Mouse (Mus musculus) cerebellum, adult 11 months (tissue): Measurements from ENCODE around the gene Olfr917.

Experiments
- DNase-seq: peaks from one replicate; pipeline ENCODE4 v3.0.0; 2022

The Olfr917 gene

DNA sequence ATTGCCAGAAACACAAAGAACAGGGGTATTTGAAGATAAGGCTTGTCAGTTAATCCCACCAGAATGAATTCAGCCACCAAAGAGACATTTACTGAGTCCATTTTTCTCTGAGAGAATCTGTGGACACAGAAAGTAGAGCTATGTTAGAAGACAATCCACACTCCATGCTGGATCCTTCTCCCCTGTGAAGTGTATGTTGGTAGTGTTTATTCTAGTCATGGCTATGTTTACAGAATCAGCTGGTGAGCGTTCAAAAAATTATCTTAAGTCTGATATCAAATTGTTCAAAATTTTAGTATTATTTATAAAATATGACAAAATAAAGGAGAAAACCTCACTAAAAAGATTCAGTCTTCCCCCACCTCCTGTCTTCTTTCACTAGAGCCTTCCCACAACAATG lies at the start of gene Olfr917:
Olfr917 (minus strand) TSS at position 101 of the 400 bp plus-strand sequence.
- no peak for DNase-seq

DNA sequence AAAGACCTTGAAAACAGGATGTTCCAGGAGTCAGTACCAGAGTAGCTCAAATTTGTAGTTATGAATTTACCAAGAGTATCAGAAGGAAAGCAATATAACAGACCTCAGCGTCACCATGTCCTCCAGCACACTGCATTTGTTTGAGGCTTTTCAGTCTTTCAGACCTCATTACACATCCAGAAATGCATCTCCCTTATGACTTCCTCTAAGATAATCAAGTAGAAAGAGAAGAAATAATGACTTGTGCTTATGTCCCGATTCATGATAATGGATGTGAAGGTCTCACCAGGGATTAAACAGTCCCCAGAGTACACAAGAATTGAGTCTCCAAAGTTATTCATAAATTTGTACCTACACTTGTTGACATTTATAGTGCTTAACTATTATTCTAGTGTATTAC lies 8.9 kb upstream of the Olfr917 start, which contains the start of gene Olfr918:
Olfr918 (minus strand) TSS at position 101 of the 400 bp plus-strand sequence.
- DNase-seq: no peak

DNA sequence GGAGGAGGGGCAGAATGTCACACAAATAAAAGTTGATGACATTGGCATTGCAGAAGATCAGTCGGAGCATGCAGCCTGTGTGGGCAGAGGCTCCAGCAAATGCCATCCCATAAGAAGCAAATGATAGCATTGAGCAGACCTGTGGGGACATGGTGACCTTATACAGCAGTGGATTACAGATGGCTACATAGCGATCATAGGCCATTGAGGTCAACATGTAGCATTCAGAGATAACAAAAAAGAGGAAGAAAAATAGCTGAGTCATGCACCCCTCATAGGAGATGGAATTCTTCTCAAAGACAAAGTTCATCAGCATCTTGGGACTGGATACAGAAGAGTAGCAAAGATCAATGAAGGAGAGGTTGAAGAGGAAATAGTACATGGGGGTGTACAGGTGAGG lies 7.2 kb upstream of the Olfr917 start:
- DNase-seq: no peak

DNA sequence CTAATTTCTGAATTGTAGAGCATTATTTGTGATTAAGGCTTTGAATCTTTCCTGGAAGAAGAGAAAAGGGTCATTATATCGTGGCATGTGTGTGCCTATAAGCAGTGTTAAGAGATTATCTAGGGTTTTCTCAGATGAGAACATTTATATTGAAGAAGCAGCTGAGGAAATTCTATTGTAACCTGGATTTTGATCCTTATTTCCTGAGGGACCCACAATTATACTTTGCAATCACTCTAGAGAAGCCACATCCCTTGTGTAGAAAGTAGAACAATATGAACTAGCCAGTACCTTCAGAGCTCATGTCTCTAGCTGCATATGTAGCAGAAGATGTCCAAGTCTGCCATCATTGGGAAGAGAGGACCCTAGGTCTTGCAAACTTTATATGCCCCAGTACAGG lies 5.9 kb downstream of the Olfr917 start, which contains the start of gene Olfr916:
Olfr916 (minus strand) TSS at position 101 of the 400 bp plus-strand sequence.
- no peak for DNase-seq

DNA sequence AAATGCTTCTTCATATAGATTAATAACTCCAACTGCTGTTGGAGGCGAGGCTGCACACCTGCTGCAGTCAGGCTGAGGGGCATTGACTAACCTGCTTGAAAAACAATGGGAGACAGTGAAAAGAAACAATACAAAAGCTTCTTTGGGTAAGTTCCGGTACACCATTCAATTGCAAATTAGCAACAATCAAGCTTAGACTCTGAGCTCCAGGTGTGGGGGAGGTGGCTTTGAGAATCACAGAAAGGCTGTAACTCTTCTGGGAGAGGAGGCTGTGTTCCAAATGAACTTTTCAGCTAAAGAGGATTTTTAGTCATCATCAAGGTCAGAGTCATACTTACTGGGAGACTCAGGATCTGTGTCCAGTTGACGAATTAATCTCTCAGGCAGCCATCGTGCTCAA lies 33.2 kb downstream of the Olfr917 start:
- DNase-seq: no peak
